Mouse (Mus musculus) cerebellum, adult 2 months (tissue): ENCODE results near the gene Vapb. TPM values are rescaled to one million over a fixed set of nuclear protein-coding genes. Genes with fewer than 3 reads are reported as not detected.
"Not testable (repeated sequence)": the region's sequence is repeated elsewhere in the genome, so short reads cannot be mapped to it uniquely, and the experiment has no call there.

ENCODE experiments used
- DNase-seq, 2 experiments: peaks; one replicate each; pipeline ENCODE4 v3.0.0; 2021
- H3K27ac ChIP-seq: fragments of 200-500 bp; 2 replicates; pipeline ENCODE4 v1.5.1; 2012; ENCODE audit warnings: low read length, control low read depth, inconsistent platforms; ENCODE audit not compliant: insufficient read depth
- H3K27me3 ChIP-seq: fragments of 200-500 bp; 2 replicates; pipeline ENCODE4 v1.6.1; 2012; ENCODE audit warnings: inconsistent platforms, mild to moderate bottlenecking, low read length, moderate library complexity; ENCODE audit not compliant: control insufficient read depth, insufficient read depth
- H3K4me1 ChIP-seq: fragments of 200-500 bp; 2 replicates; pipeline ENCODE4 v1.6.1; 2011; ENCODE audit warnings: low read length; ENCODE audit not compliant: control insufficient read depth, insufficient read depth
- H3K4me3 ChIP-seq: fragments of 200-500 bp; replicated peaks from 2 replicates; pipeline ENCODE3; 2011; ENCODE audit warnings: mild to moderate bottlenecking, low read depth, low read length, control low read depth; ENCODE audit not compliant: insufficient read depth
- CTCF ChIP-seq: fragments of 200-500 bp; IDR thresholded peaks from 2 replicates; pipeline ENCODE4 v1.5.1; 2011; ENCODE audit warnings: low read depth, mild to moderate bottlenecking, control low read depth, low read length, moderate library complexity, borderline replicate concordance; ENCODE audit not compliant: insufficient read depth
- POLR2A ChIP-seq: fragments of 200-500 bp; IDR thresholded peaks from 2 replicates; pipeline ENCODE4 v1.6.1; 2011; ENCODE audit warnings: low read length, control low read depth, borderline replicate concordance; ENCODE audit not compliant: insufficient read depth
- WGBS: fragments of 180-500 bp; shearing (Covaris S2); methylation state at CpG from one replicate; pipeline ENCODE4 v1.1.7; 2018; 5-methylcytosine and 5-hydroxymethylcytosine counted together
- polyA plus RNA-seq: library from polyadenylated mRNA; depleted of rRNA; stranded (reverse); fragments of >200 nt; gene quantifications from 2 replicates; pipeline ENCODE4 v1.2.3, GENCODE M21; 2012

Vapb gene
- polyA plus RNA-seq, 1 experiment: 70.6 TPM

GRCm38 (mm10) chr2:173710193-173710592 is 27.1 kb upstream of the Vapb start:
- WGBS: 30% methylated on average over 6 of the region's 6 CpGs
- TF ChIP-seq POLR2A: no peak
- no peak for TF ChIP-seq CTCF
- H3K27ac ChIP-seq: no peak overlapping the region
- no peaks in the 10 kb centered on the region for H3K4me1 ChIP-seq
- no peak for DNase-seq
- no peaks in the 10 kb centered on the region for H3K27me3 ChIP-seq
- no peak overlapping the region for H3K4me3 ChIP-seq

- DNase-seq: no peak
- Histone ChIP-seq H3K4me1 (no peaks in the 10 kb centered on the region), H3K4me3 (no peak overlapping the region), H3K27ac (no peak overlapping the region), H3K27me3 (no peaks in the 10 kb centered on the region)
- TF ChIP-seq POLR2A: no peak
- TF ChIP-seq CTCF: no peak
- 33% methylated on average over 10 of the region's 10 CpGs for WGBS
Measured at GRCm38 (mm10) chr2:173712656-173713055, 24.7 kb upstream of the Vapb start.

GRCm38 (mm10) chr2:173713241-173713640 is 24.1 kb upstream of the Vapb start:
- DNase-seq: no peak
- H3K27me3 ChIP-seq: no peaks in the 10 kb centered on the region
- no peak overlapping the region for H3K4me3 ChIP-seq
- 94% methylated on average over 4 of the region's 4 CpGs for WGBS
- H3K27ac ChIP-seq: no peak overlapping the region
- H3K4me1 ChIP-seq: no peaks in the 10 kb centered on the region
- no peak for TF ChIP-seq CTCF
- no peak for TF ChIP-seq POLR2A

- no peak overlapping the region for H3K27ac ChIP-seq
- 63% methylated on average over 8 of the region's 8 CpGs for WGBS
- H3K27me3 ChIP-seq: no peaks in the 10 kb centered on the region
- no peaks in the 10 kb centered on the region for H3K4me1 ChIP-seq
- H3K4me3 ChIP-seq: no peak overlapping the region
- TF ChIP-seq CTCF (no peak), POLR2A (no peak)
- DNase-seq: no peak
Measured at GRCm38 (mm10) chr2:173714620-173715218, 22.6 kb upstream of the Vapb start.

GRCm38 (mm10) chr2:173716966-173717365 is 20.3 kb upstream of the Vapb start:
- H3K4me1 ChIP-seq: no peaks in the 10 kb centered on the region
- TF ChIP-seq CTCF (no peak), POLR2A (no peak)
- H3K27ac ChIP-seq: no peak overlapping the region
- H3K4me3 ChIP-seq: no peak overlapping the region
- 35% methylated on average over 5 of the region's 5 CpGs for WGBS
- no peaks in the 10 kb centered on the region for H3K27me3 ChIP-seq
- DNase-seq: no peak

GRCm38 (mm10) chr2:173719115-173719514 is 18.2 kb upstream of the Vapb start, which contains the start of gene 1700010B08Rik:
TSS of gene 1700010B08Rik (plus strand) at chr2:173719415.
- H3K27ac ChIP-seq, DNase-seq, H3K4me1 ChIP-seq, H3K4me3 ChIP-seq, H3K27me3 ChIP-seq: not testable (repeated sequence)
- 86% methylated on average over 6 of the region's 7 CpGs for WGBS

GRCm38 (mm10) chr2:173722251-173722857 is 15.0 kb upstream of the Vapb start:
- Histone ChIP-seq H3K4me3 (no peak overlapping the region), H3K27me3 (no peaks in the 10 kb centered on the region), H3K4me1 (no peaks in the 10 kb centered on the region), H3K27ac (no peak overlapping the region)
- DNase-seq: no peak
- TF ChIP-seq CTCF: no peak
- no peak for TF ChIP-seq POLR2A
- WGBS: 80% methylated on average over 11 of the region's 11 CpGs

- DNase-seq: no peak
- Histone ChIP-seq H3K27ac (no peak overlapping the region), H3K27me3 (no peaks in the 10 kb centered on the region), H3K4me1 (no peaks in the 10 kb centered on the region), H3K4me3 (no peak overlapping the region)
- TF ChIP-seq POLR2A: no peak
- TF ChIP-seq CTCF: no peak
- WGBS: 23% methylated on average over 14 of the region's 14 CpGs
Measured at GRCm38 (mm10) chr2:173724382-173724781, 12.9 kb upstream of the Vapb start.
